Mouse (Mus musculus) liver, embryonic 13.5 days (tissue): ENCODE results near the gene Dapp1. TPM values are rescaled to one million over a fixed set of nuclear protein-coding genes. Genes with fewer than 3 reads are reported as not detected.

Source experiments
- ATAC-seq: fragments of 200-750 bp; cut with Nextera tagmentation; 2 replicates; pipeline ENCODE4 v1.8.0; 2017; ENCODE audit warnings: low read depth, mild to moderate bottlenecking, moderate number of reproducible peaks, moderate library complexity
- DNase-seq: peaks from one replicate; pipeline ENCODE4 v3.0.0; 2022
- H3K27ac ChIP-seq: fragments of 300-500 bp; sonication (generic); 2 replicates; pipeline ENCODE4 v1.5.1; 2015; ENCODE audit warnings: moderate library complexity, mild to moderate bottlenecking, inconsistent platforms
- H3K27me3 ChIP-seq: fragments of 300-500 bp; sonication (generic); 2 replicates; pipeline ENCODE4 v1.6.1; 2015; ENCODE audit warnings: mild to moderate bottlenecking, inconsistent platforms
- H3K36me3 ChIP-seq: fragments of 300-500 bp; sonication (generic); 2 replicates; pipeline ENCODE4 v1.6.1; 2015; ENCODE audit warnings: mild to moderate bottlenecking, inconsistent platforms
- H3K4me1 ChIP-seq: fragments of 300-500 bp; sonication (generic); replicated peaks from 2 replicates; pipeline ENCODE4 v1.6.1; 2015; ENCODE audit warnings: inconsistent platforms
- H3K4me2 ChIP-seq: fragments of 300-500 bp; sonication (generic); 2 replicates; pipeline ENCODE4 v1.6.1; 2015; ENCODE audit warnings: inconsistent platforms, mild to moderate bottlenecking, moderate library complexity
- H3K4me3 ChIP-seq: fragments of 300-500 bp; sonication (generic); replicated peaks from 2 replicates; pipeline ENCODE4 v1.5.1; 2015; ENCODE audit warnings: mild to moderate bottlenecking, inconsistent platforms
- H3K9ac ChIP-seq: fragments of 300-500 bp; sonication (generic); 2 replicates; pipeline ENCODE4 v1.6.1; 2015; ENCODE audit warnings: mild to moderate bottlenecking, inconsistent platforms
- H3K9me3 ChIP-seq: fragments of 300-500 bp; sonication (generic); replicated peaks from 2 replicates; pipeline ENCODE4 v1.6.1; 2016; ENCODE audit warnings: inconsistent platforms
- WGBS: fragments of 180-500 bp; shearing (Covaris S2); methylation state at CpG from one replicate; pipeline ENCODE4 v1.1.7; 2015; ENCODE audit not compliant: insufficient replicate concordance; 5-methylcytosine and 5-hydroxymethylcytosine counted together
- polyA plus RNA-seq: library from polyadenylated mRNA; unstranded; fragments of >200 nt; fragmentation: Nextera tagmentation; extraction: Ambion mirVana; gene quantifications from 2 replicates; pipeline ENCODE4 v1.2.1, GENCODE M21; 2015

The Dapp1 gene
- polyA plus RNA-seq, result 14.0 and 20.3 TPM in 2 replicates

- H3K4me1 ChIP-seq, result peaks cover 53% of the 10 kb centered on the region
- WGBS, result under 1% methylated on average over 10 of the region's 10 CpGs
- peak within 1 kb of the TSS; percentile 86 for H3K9ac ChIP-seq
- peak; percentile 87 for ATAC-seq
- H3K27ac ChIP-seq, result peak within 1 kb of the TSS; percentile 90
- H3K27me3 ChIP-seq, result no peaks in the 10 kb centered on the region
- peak; percentile 73 for DNase-seq
- H3K4me3 ChIP-seq, result peak within 1 kb of the TSS; percentile 72
- peak within 1 kb of the TSS; percentile 79 for H3K4me2 ChIP-seq
- no peaks in the 10 kb centered on the region for H3K9me3 ChIP-seq
- H3K36me3 ChIP-seq, result peaks cover 11% of the 10 kb centered on the region
These were observed at the start of gene Dapp1 for GRCm38 (mm10) chr3:137981382-137981750. TSS of gene Dapp1 (minus strand) at chr3:137981545.

GRCm38 (mm10) chr3:138030563-138030962 lies 49.2 kb upstream of the Dapp1 start:
- H3K9me3 ChIP-seq, result no peaks in the 10 kb centered on the region
- H3K4me2 ChIP-seq, result no peak overlapping the region
- H3K9ac ChIP-seq, result no peak overlapping the region
- H3K4me1 ChIP-seq, result no peaks in the 10 kb centered on the region
- 0 out of 2 replicates have a peak, but pooled peaks cover 2% of the 10 kb centered on the region for H3K27me3 ChIP-seq
- H3K27ac ChIP-seq, result no peak overlapping the region
- DNase-seq (no peak), ATAC-seq (no peak)
- no peak overlapping the region for H3K4me3 ChIP-seq
- H3K36me3 ChIP-seq, result no peaks in the 10 kb centered on the region
- 59% methylated on average over 6 of the region's 6 CpGs for WGBS

GRCm38 (mm10) chr3:138029351-138029750 lies 48.0 kb upstream of the Dapp1 start:
- no peak overlapping the region for H3K9ac ChIP-seq
- H3K4me3 ChIP-seq, result no peak overlapping the region
- H3K4me2 ChIP-seq, result no peak overlapping the region
- H3K9me3 ChIP-seq, result no peaks in the 10 kb centered on the region
- H3K36me3 ChIP-seq, result no peaks in the 10 kb centered on the region
- no peak overlapping the region for H3K27ac ChIP-seq
- ATAC-seq (no peak), DNase-seq (no peak)
- 0 out of 2 replicates have a peak, but pooled peaks cover 2% of the 10 kb centered on the region for H3K27me3 ChIP-seq
- H3K4me1 ChIP-seq, result no peaks in the 10 kb centered on the region
- WGBS, result 67% methylated on average over 5 of the region's 5 CpGs

- Histone ChIP-seq H3K4me3 (no peak overlapping the region), H3K27ac (no peak overlapping the region), H3K27me3 (0 out of 2 replicates have a peak, but pooled peaks cover 2% of the 10 kb centered on the region), H3K9me3 (no peaks in the 10 kb centered on the region), H3K36me3 (no peaks in the 10 kb centered on the region), H3K4me1 (no peaks in the 10 kb centered on the region), H3K4me2 (no peak overlapping the region), H3K9ac (no peak overlapping the region)
- DNase-seq, result no peak
- ATAC-seq, result no peak
- 56% methylated on average over 5 of the region's 5 CpGs for WGBS
These were observed 46.4 kb upstream of the Dapp1 start for GRCm38 (mm10) chr3:138027575-138028362.

GRCm38 (mm10) chr3:138026286-138026685 lies 44.9 kb upstream of the Dapp1 start:
- no peak overlapping the region for H3K4me3 ChIP-seq

GRCm38 (mm10) chr3:138022651-138023050 lies 41.3 kb upstream of the Dapp1 start:
- Histone ChIP-seq H3K36me3 (no peaks in the 10 kb centered on the region), H3K27me3 (no peaks in the 10 kb centered on the region), H3K27ac (no peak overlapping the region), H3K4me3 (no peak overlapping the region), H3K9ac (no peak overlapping the region), H3K4me1 (no peaks in the 10 kb centered on the region), H3K4me2 (no peak overlapping the region), H3K9me3 (no peaks in the 10 kb centered on the region)
- 59% methylated on average over 4 of the region's 4 CpGs for WGBS
- no peak for ATAC-seq
- DNase-seq, result no peak

More at GRCm38 (mm10) chr3:138026286-138026685, 44.9 kb upstream of the Dapp1 start:
- Histone ChIP-seq H3K4me1 (no peaks in the 10 kb centered on the region), H3K9ac (no peak overlapping the region), H3K36me3 (no peaks in the 10 kb centered on the region), H3K27ac (no peak overlapping the region), H3K9me3 (no peaks in the 10 kb centered on the region), H3K27me3 (0 out of 2 replicates have a peak, but pooled peaks cover 2% of the 10 kb centered on the region), H3K4me2 (no peak overlapping the region)
- DNase-seq (no peak), ATAC-seq (no peak)
- 35% methylated on average over 10 of the region's 10 CpGs for WGBS

GRCm38 (mm10) chr3:138022003-138022402 lies 40.7 kb upstream of the Dapp1 start:
- 70% methylated on average over 4 of the region's 4 CpGs for WGBS
- Histone ChIP-seq H3K9me3 (no peaks in the 10 kb centered on the region), H3K4me2 (no peak overlapping the region), H3K4me3 (no peak overlapping the region), H3K27ac (no peak overlapping the region), H3K36me3 (no peaks in the 10 kb centered on the region), H3K27me3 (no peaks in the 10 kb centered on the region), H3K4me1 (no peaks in the 10 kb centered on the region), H3K9ac (no peak overlapping the region)
- no peak for DNase-seq
- ATAC-seq, result no peak

- DNase-seq (no peak), ATAC-seq (no peak)
- 82% methylated on average over 12 of the region's 12 CpGs for WGBS
- Histone ChIP-seq H3K27ac (no peak overlapping the region), H3K4me3 (no peak overlapping the region), H3K9ac (no peak overlapping the region), H3K27me3 (no peaks in the 10 kb centered on the region), H3K4me2 (no peak overlapping the region), H3K4me1 (no peaks in the 10 kb centered on the region), H3K9me3 (no peaks in the 10 kb centered on the region), H3K36me3 (no peaks in the 10 kb centered on the region)
These were observed 35.5 kb upstream of the Dapp1 start for GRCm38 (mm10) chr3:138016810-138017209.

- H3K4me3 ChIP-seq, result no peak overlapping the region
- WGBS, result 31% methylated on average over 2 of the region's 2 CpGs
- no peak for DNase-seq
- H3K27ac ChIP-seq, result no peak overlapping the region
- no peaks in the 10 kb centered on the region for H3K36me3 ChIP-seq
- H3K27me3 ChIP-seq, result no peaks in the 10 kb centered on the region
- no peaks in the 10 kb centered on the region for H3K4me1 ChIP-seq
- ATAC-seq, result no peak
- H3K4me2 ChIP-seq, result no peak overlapping the region
- no peaks in the 10 kb centered on the region for H3K9me3 ChIP-seq
- no peak overlapping the region for H3K9ac ChIP-seq
These were observed 33.4 kb upstream of the Dapp1 start for GRCm38 (mm10) chr3:138014725-138015124.

- DNase-seq, result no peak
- Histone ChIP-seq H3K27me3 (no peaks in the 10 kb centered on the region), H3K4me3 (no peak overlapping the region), H3K4me1 (no peaks in the 10 kb centered on the region), H3K36me3 (no peaks in the 10 kb centered on the region), H3K9ac (no peak overlapping the region), H3K27ac (no peak overlapping the region), H3K4me2 (no peak overlapping the region), H3K9me3 (no peaks in the 10 kb centered on the region)
- ATAC-seq, result no peak
- WGBS, result 35% methylated on average over 4 of the region's 4 CpGs
These were observed 31.0 kb upstream of the Dapp1 start for GRCm38 (mm10) chr3:138012351-138012750.

- 54% methylated on average over 6 of the region's 6 CpGs for WGBS
- no peak overlapping the region for H3K27ac ChIP-seq
These were observed 26.8 kb upstream of the Dapp1 start for GRCm38 (mm10) chr3:138008152-138008551.

GRCm38 (mm10) chr3:138006896-138007295 lies 25.6 kb upstream of the Dapp1 start:
- no peaks in the 10 kb centered on the region for H3K9me3 ChIP-seq
- no peak overlapping the region for H3K4me3 ChIP-seq
- no peak overlapping the region for H3K4me2 ChIP-seq
- no peak for DNase-seq
- no peak overlapping the region for H3K27ac ChIP-seq
- H3K36me3 ChIP-seq, result no peaks in the 10 kb centered on the region
- no peaks in the 10 kb centered on the region for H3K4me1 ChIP-seq
- 57% methylated on average over 3 of the region's 3 CpGs for WGBS
- ATAC-seq, result no peak
- no peak overlapping the region for H3K9ac ChIP-seq
- H3K27me3 ChIP-seq, result no peaks in the 10 kb centered on the region

More at GRCm38 (mm10) chr3:138008152-138008551, 26.8 kb upstream of the Dapp1 start:
- Histone ChIP-seq H3K9me3 (no peaks in the 10 kb centered on the region), H3K4me3 (no peak overlapping the region), H3K27me3 (no peaks in the 10 kb centered on the region), H3K36me3 (no peaks in the 10 kb centered on the region), H3K9ac (no peak overlapping the region), H3K4me2 (no peak overlapping the region), H3K4me1 (no peaks in the 10 kb centered on the region)
- ATAC-seq, result no peak
- DNase-seq, result no peak
